Mouse (Mus musculus) forebrain, embryonic 16.5 days (tissue): ENCODE results near the gene Acat1. TPM values are rescaled to one million over a fixed set of nuclear protein-coding genes. Genes with fewer than 3 reads are reported as not detected.

ENCODE experiments used
- ATAC-seq: fragments of 200-750 bp; cut with Nextera tagmentation; 2 replicates; pipeline ENCODE4 v1.8.0; 2017; ENCODE audit warnings: mild to moderate bottlenecking, moderate library complexity
- H3K27ac ChIP-seq: fragments of 300-500 bp; sonication (generic); 2 replicates; pipeline ENCODE4 v1.5.1; 2014; ENCODE audit warnings: low read length, control low read depth
- H3K27me3 ChIP-seq: fragments of 300-500 bp; sonication (generic); replicated peaks from 2 replicates; pipeline ENCODE4 v1.6.1; 2014; ENCODE audit warnings: low read length; ENCODE audit not compliant: control insufficient read depth, insufficient read depth
- H3K36me3 ChIP-seq: fragments of 300-500 bp; sonication (generic); 2 replicates; pipeline ENCODE4 v1.6.1; 2014; ENCODE audit not compliant: control insufficient read depth, insufficient read depth
- H3K4me1 ChIP-seq: fragments of 300-500 bp; sonication (generic); replicated peaks from 2 replicates; pipeline ENCODE4 v1.6.1; 2014; ENCODE audit warnings: low read length; ENCODE audit not compliant: control insufficient read depth, insufficient read depth
- H3K4me2 ChIP-seq: fragments of 300-500 bp; sonication (generic); 2 replicates; pipeline ENCODE4 v1.6.1; 2014; ENCODE audit warnings: mild to moderate bottlenecking, low read length, control low read depth
- H3K4me3 ChIP-seq: fragments of 300-500 bp; sonication (generic); replicated peaks from 2 replicates; pipeline ENCODE4 v1.5.1; 2014; ENCODE audit warnings: mild to moderate bottlenecking, low read length, control low read depth
- H3K9ac ChIP-seq: fragments of 300-500 bp; sonication (generic); replicated peaks from 2 replicates; pipeline ENCODE4 v1.6.1; 2014; ENCODE audit warnings: low read depth, low read length, control low read depth
- H3K9me3 ChIP-seq: fragments of 300-500 bp; sonication (generic); 2 replicates; pipeline ENCODE4 v1.6.1; 2016; ENCODE audit warnings: low read length; ENCODE audit not compliant: control insufficient read depth
- WGBS: fragments of 180-500 bp; shearing (Covaris S2); extraction: QIAGEN DNeasy Blood & Tissue Kit; methylation state at CpG from one replicate; pipeline ENCODE4 v1.1.7; 2014; 5-methylcytosine and 5-hydroxymethylcytosine counted together
- polyA plus RNA-seq: library from polyadenylated mRNA; unstranded; fragments of >200 nt; fragmentation: Nextera tagmentation; extraction: Ambion mirVana; gene quantifications from 2 replicates; pipeline ENCODE4 v1.2.1, GENCODE M21; 2015

Acat1 gene
- polyA plus RNA-seq, 1 experiment from 2014 or later: 187 TPM

GRCm38 (mm10) chr9:53537336-53537965, 72.7 kb downstream of the Acat1 start:
- under 1% methylated on average over 31 of the region's 34 CpGs for WGBS
- no peaks in the 10 kb centered on the region for H3K27me3 ChIP-seq
- peaks cover 20% of the 10 kb centered on the region for H3K4me1 ChIP-seq
- H3K4me3 ChIP-seq: peak overlapping the region; percentile 87
- peaks cover 2% of the 10 kb centered on the region; the same call in 1 of the 2 replicates for H3K36me3 ChIP-seq
- peak overlapping the region; percentile 91 for H3K27ac ChIP-seq
- no peaks in the 10 kb centered on the region for H3K9me3 ChIP-seq
- H3K9ac ChIP-seq: peak overlapping the region; percentile 83
- H3K4me2 ChIP-seq: peak overlapping the region; percentile 98
- ATAC-seq: no peak

GRCm38 (mm10) chr9:53536558-53537320, 73.4 kb downstream of the Acat1 start, which contains the start of the genes Atm and Npat:
Gene Atm (minus strand): TSS chr9:53536740.
Gene Npat (plus strand): TSS chr9:53537047.
- Histone ChIP-seq H3K4me3 (peak within 1 kb of the TSS; percentile 87), H3K27me3 (no peaks in the 10 kb centered on the region), H3K9ac (peak within 1 kb of the TSS; percentile 83), H3K36me3 (peaks cover 2% of the 10 kb centered on the region; the same call in 1 of the 2 replicates), H3K9me3 (no peaks in the 10 kb centered on the region), H3K4me1 (peaks cover 20% of the 10 kb centered on the region), H3K4me2 (peak within 1 kb of the TSS; percentile 98), H3K27ac (peak within 1 kb of the TSS; percentile 91)
- under 1% methylated on average over 69 of the region's 69 CpGs for WGBS
- peak; percentile 99 for ATAC-seq

- H3K4me3 ChIP-seq: peak overlapping the region; percentile 87
- H3K27me3 ChIP-seq: no peaks in the 10 kb centered on the region
- H3K4me2 ChIP-seq: peak overlapping the region; percentile 94
- 14% methylated on average over 17 of the region's 17 CpGs for WGBS
- ATAC-seq: no peak
- H3K9me3 ChIP-seq: no peaks in the 10 kb centered on the region
- peak overlapping the region; percentile 41; the same call in 1 of the 2 replicates for H3K27ac ChIP-seq
- H3K36me3 ChIP-seq: peaks cover 2% of the 10 kb centered on the region; the same call in 1 of the 2 replicates
- peaks cover 20% of the 10 kb centered on the region for H3K4me1 ChIP-seq
- H3K9ac ChIP-seq: peak overlapping the region; percentile 50
These were observed 74.5 kb downstream of the Acat1 start for GRCm38 (mm10) chr9:53535416-53536320.

Other genes with a start within 250 kb of the Acat1 start
- gene Kdelc2, start 226.4 kb downstream of the Acat1 start, polyA plus RNA-seq: 4.7 and 7.1 TPM in 2 replicates
- gene 4930550C14Rik, start 208.1 kb downstream of the Acat1 start, polyA plus RNA-seq: 0.22 and 0.30 TPM in 2 replicates
- gene Atm, start 73.6 kb downstream of the Acat1 start, polyA plus RNA-seq: 12.9 and 14.0 TPM in 2 replicates
- gene Npat, start 73.3 kb downstream of the Acat1 start, polyA plus RNA-seq: 12.1 and 14.1 TPM in 2 replicates
- 41.4 and 44.1 TPM in 2 replicates for gene Cul5, start 59.6 kb upstream of the Acat1 start, polyA plus RNA-seq
- 3.2 and 3.8 TPM in 2 replicates for gene Rab39, start 95.8 kb upstream of the Acat1 start, polyA plus RNA-seq
- 12.8 and 14.0 TPM in 2 replicates for gene Slc35f2, start 161.2 kb upstream of the Acat1 start, polyA plus RNA-seq
- 1.1 and 1.7 TPM in 2 replicates for gene Sln, start 239.8 kb upstream of the Acat1 start, polyA plus RNA-seq